Mouse (Mus musculus): ENCODE measurements at regions not wholly inside any gene's neighbourhood (a gene's known extent, or its start where the extent isn't known, plus 50 kb on each side); places are given as distances from the start of the nearest gene placed in this dataset.
"Not testable (repeated sequence)": the region's sequence is repeated elsewhere in the genome, so short reads cannot be mapped to it uniquely, and the experiment has no call there.

DNA sequence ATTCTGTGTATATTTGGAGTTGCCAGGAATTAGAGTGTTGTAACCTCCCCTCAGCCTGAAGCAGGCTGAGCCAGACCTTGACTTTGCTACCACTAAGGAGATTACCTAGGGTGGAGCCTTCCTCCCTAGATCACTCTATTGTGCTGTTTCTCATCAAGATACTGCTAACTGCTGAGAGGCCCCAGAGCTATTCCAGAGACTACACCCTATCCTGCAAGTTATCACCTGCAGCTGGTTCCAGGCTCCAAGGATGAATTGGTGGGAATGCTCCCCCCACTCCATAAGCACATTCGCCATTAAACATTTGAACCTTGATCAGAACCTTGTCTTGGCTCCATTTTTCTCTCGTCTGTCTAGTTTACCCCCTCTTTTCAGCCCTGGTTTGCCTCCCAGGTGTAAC, 230.5 kb upstream of the Akr1e1 start:
- TF ChIP-seq E2F4 (IDR thresholded peaks at IDR 0.05; ENCODE audit: insufficient read depth); USF1 (IDR thresholded peaks at IDR 0.05; ENCODE audit: low read depth); CEBPB (IDR thresholded peaks at IDR 0.05; ENCODE audit: insufficient read depth, poor library complexity, severe bottlenecking); MYOD1 (IDR thresholded peaks at IDR 0.05; ENCODE audit: control insufficient read depth in 1 of 3, insufficient read length in 2 of 3, low read depth in 2 of 3); POLR2A (IDR thresholded peaks at IDR 0.05; ENCODE audit: insufficient read length, low read depth); MYOG (IDR thresholded peaks at IDR 0.05; ENCODE audit: control insufficient read depth in 1 of 3, insufficient read depth in 1 of 3, insufficient read length in 2 of 3, low read depth in 2 of 3); POLR2AphosphoS2 (IDR thresholded peaks at IDR 0.05; ENCODE audit: insufficient read length, low read depth); REST (IDR thresholded peaks at IDR 0.05; ENCODE audit: insufficient read depth, insufficient read length): not testable (repeated sequence)
